Mouse (Mus musculus) lung, postnatal 0 days (tissue): ENCODE results near the gene Gm20388.

Experiments used
- CTCF ChIP-seq: IDR thresholded peaks from 2 replicates; pipeline ENCODE4 v1.5.1; 2016; ENCODE audit warnings: antibody characterized with exemption, mild to moderate bottlenecking
- EP300 ChIP-seq: IDR thresholded peaks from 2 replicates; pipeline ENCODE4 v1.6.1; 2016; ENCODE audit warnings: antibody characterized with exemption, mild to moderate bottlenecking, control low read depth

GRCm38 (mm10) chr8:122307836-122308235 is 2397.2 kb downstream of the Gm20388 start:
- TF ChIP-seq CTCF = no peak
- TF ChIP-seq EP300 = no peak
